Mouse (Mus musculus): ENCODE results near the gene Sh3bp2.

The Sh3bp2 gene

DNA sequence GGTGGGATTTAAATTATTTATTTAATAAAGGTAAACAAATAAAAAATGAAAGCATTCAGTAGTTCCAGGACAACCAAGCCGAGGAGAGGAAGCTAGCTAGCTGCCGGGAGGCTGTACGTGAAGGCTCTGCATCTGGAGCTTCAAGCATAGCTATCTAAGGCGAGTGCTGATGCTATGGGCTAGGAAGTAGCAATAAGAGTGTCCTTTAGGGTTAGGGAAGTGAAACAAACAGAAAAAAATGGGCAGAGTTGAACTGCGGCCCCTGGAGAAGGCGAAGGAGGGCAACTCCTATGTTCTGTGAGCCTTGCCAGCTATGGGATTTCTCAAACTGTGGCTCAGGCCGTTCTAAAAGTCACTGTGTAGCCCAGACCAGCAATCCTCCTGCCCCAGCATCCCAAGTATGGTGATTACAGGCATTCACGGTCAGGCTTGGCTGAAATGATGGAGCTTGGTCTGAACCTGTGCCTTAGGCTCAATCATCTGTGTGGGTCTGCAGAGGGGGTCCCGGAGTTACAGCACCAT is 6.2 kb upstream of the Sh3bp2 start:
- H3K36me3 ChIP-seq (ENCODE audit: insufficient read depth, low read length), result no peaks in the 10 kb centered on the region
- no peaks in the 10 kb centered on the region for H3K9me3 ChIP-seq (ENCODE audit: low read length)
- H3K4me1 ChIP-seq (replicated peaks; ENCODE audit: low read depth, low read length), result peaks cover 14% of the 10 kb centered on the region
- peaks cover 37% of the 10 kb centered on the region for H3K27me3 ChIP-seq (ENCODE audit: insufficient read depth, low read length)
- TF ChIP-seq POU5F1 (IDR thresholded peaks at IDR 0.05; ENCODE audit: borderline replicate concordance, low read length) (no peak), CTCF (conservative IDR thresholded peaks at IDR 0.05; ENCODE audit: low read length) (no peak), NANOG (IDR thresholded peaks at IDR 0.05; ENCODE audit: borderline replicate concordance, low read length) (no peak)
- no peak overlapping the region for H3K4me3 ChIP-seq (replicated peaks; ENCODE audit: low read length)

DNA sequence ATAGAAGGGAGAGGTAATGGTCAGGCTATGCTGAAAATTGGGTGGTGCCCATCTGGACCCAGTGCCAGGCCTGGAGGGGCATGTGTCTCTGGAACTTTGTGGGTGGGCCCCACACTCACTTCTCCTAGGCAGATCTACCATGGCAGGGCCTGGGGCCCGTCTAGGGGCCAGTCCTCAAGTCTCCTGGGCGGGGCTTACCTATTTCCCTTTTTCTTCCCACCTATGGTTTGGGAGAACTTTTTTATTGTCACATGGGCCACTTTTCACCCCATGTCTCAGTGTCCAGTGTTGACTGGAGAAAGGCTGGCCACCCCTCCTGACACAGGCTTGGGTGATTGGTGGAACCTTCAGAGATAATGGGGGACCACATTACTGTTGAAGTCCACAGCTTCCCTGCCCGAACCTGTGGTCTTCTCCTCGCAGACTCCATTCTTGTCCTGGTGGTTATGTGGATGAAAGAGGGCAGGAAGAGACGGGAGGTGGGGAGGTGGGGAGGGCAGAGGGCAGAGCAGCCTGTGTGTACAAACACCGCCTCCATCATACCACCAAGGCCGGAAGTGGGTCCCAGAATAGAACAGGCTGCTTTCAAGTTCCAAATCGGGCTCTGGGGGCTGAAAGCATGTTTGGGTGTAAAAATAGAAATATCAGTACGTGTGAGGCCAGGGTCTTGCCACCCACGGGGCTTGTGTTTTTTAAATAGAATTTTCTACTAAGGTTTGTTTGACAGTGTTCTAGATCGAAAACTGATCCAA is 5.0 kb upstream of the Sh3bp2 start:
- Histone ChIP-seq H3K4me1 (replicated peaks; ENCODE audit: low read depth, low read length) (peaks cover 15% of the 10 kb centered on the region), H3K27me3 (ENCODE audit: insufficient read depth, low read length) (peaks cover 37% of the 10 kb centered on the region), H3K9me3 (ENCODE audit: low read length) (no peaks in the 10 kb centered on the region), H3K36me3 (ENCODE audit: insufficient read depth, low read length) (no peaks in the 10 kb centered on the region), H3K4me3 (replicated peaks; ENCODE audit: low read length) (no peak overlapping the region)
- TF ChIP-seq POU5F1 (IDR thresholded peaks at IDR 0.05; ENCODE audit: borderline replicate concordance, low read length) (no peak), CTCF (conservative IDR thresholded peaks at IDR 0.05; ENCODE audit: low read length) (no peak), NANOG (IDR thresholded peaks at IDR 0.05; ENCODE audit: borderline replicate concordance, low read length) (no peak)

DNA sequence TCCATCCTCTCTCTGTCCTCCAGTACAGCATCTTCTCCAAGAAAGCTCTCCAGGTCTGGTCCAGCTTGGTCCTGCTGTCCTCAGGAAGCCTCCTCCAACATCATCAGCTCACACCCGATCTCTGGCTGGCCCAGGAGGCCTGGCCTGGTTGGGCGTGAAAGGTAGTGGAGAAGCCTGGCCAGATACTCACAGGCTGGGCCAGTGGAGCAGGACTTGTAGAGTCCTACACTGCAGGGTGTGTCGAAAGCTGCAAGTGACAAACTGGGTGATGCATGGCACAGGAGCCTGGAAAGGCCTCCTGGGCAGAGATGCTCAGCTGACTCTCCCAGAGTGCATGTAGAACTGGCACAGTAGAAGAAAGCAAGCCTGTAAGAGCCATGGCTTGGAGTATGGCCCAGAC is 4.3 kb upstream of the Sh3bp2 start:
- H3K9me3 ChIP-seq (ENCODE audit: low read length), result no peaks in the 10 kb centered on the region
- H3K36me3 ChIP-seq (ENCODE audit: insufficient read depth, low read length), result no peaks in the 10 kb centered on the region
- H3K4me3 ChIP-seq (replicated peaks; ENCODE audit: low read length), result no peak overlapping the region
- peaks cover 19% of the 10 kb centered on the region for H3K4me1 ChIP-seq (replicated peaks; ENCODE audit: low read depth, low read length)
- peaks cover 35% of the 10 kb centered on the region for H3K27me3 ChIP-seq (ENCODE audit: insufficient read depth, low read length)
- TF ChIP-seq CTCF (conservative IDR thresholded peaks at IDR 0.05; ENCODE audit: low read length) (no peak), NANOG (IDR thresholded peaks at IDR 0.05; ENCODE audit: borderline replicate concordance, low read length) (no peak), POU5F1 (IDR thresholded peaks at IDR 0.05; ENCODE audit: borderline replicate concordance, low read length) (no peak)

DNA sequence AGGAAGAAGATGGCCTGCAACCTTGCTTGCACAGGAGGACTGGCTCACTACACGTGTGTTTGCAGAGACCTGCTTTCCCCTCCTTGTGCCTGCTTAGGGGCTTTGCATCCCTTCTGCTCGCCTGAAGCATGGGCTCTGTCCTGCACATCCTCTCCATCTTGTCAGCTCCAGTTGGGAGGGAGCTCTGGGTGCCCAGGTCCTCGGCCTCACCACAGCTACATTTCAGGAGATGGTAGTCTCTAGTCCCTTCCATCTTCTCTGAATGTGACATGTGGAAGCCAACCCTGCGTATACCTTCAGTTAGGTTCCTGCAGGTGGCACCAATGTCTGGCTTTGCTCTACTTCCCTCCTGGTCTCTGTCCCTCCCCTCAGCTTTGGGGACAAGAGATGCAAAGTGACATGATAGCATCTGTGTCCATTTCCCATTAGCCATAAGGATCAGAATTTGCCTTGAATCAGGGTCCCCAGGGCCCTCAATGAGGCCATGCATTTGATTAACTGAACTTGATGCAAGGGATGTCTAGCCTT is 1.6 kb upstream of the Sh3bp2 start:
- no peak for TF ChIP-seq POU5F1 (IDR thresholded peaks at IDR 0.05; ENCODE audit: borderline replicate concordance, low read length)
- TF ChIP-seq CTCF (conservative IDR thresholded peaks at IDR 0.05; ENCODE audit: low read length), result no peak
- TF ChIP-seq NANOG (IDR thresholded peaks at IDR 0.05; ENCODE audit: borderline replicate concordance, low read length), result no peak
- H3K27me3 ChIP-seq (ENCODE audit: insufficient read depth, low read length), result peaks cover 59% of the 10 kb centered on the region
- H3K4me1 ChIP-seq (replicated peaks; ENCODE audit: low read depth, low read length), result peaks cover 17% of the 10 kb centered on the region
- no peaks in the 10 kb centered on the region for H3K9me3 ChIP-seq (ENCODE audit: low read length)
- H3K4me3 ChIP-seq (replicated peaks; ENCODE audit: low read length), result no peak overlapping the region
- H3K36me3 ChIP-seq (ENCODE audit: insufficient read depth, low read length), result no peaks in the 10 kb centered on the region

DNA sequence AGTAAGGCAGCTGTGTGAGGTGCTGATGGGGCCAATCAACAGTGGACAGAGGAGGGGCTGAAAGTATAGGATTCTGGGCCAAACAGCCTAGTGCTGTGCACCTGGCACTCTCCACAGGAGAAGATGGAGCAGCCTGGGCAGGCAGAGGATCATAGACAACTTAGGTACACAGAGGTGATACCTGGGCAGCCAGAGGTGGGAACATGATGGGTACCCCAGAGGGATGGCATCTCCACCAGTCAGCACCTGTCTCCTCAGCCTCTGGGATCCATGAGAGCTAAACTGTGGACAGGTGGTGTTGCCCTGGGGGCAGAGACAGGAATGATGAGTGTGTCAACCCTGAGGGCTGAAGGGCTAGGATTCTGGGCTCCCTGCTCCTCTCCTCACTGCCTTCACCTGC is 1.1 kb upstream of the Sh3bp2 start:
- Histone ChIP-seq H3K27me3 (ENCODE audit: insufficient read depth, low read length) (peaks cover 59% of the 10 kb centered on the region), H3K9me3 (ENCODE audit: low read length) (no peaks in the 10 kb centered on the region), H3K4me3 (replicated peaks; ENCODE audit: low read length) (no peak overlapping the region), H3K36me3 (ENCODE audit: insufficient read depth, low read length) (no peaks in the 10 kb centered on the region), H3K4me1 (replicated peaks; ENCODE audit: low read depth, low read length) (peaks cover 17% of the 10 kb centered on the region)
- TF ChIP-seq NANOG (IDR thresholded peaks at IDR 0.05; ENCODE audit: borderline replicate concordance, low read length) (no peak), POU5F1 (IDR thresholded peaks at IDR 0.05; ENCODE audit: borderline replicate concordance, low read length) (no peak), CTCF (conservative IDR thresholded peaks at IDR 0.05; ENCODE audit: low read length) (no peak)

DNA sequence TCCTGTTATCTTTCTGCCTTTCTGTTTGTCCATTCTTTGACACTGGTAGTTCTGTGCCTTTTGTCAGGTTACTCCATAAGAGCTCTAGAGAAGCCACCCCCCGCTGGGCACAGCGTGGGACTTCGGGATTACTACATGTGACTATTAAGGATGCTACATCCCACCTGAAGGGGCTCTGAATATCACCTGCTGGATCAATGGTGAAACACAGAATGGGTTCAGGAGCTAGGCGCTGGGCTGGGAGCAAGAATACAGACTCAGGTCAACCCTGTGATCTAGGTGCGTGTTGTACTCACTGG is 788 bp downstream of the Sh3bp2 start:
- Histone ChIP-seq H3K9me3 (ENCODE audit: low read length) (no peaks in the 10 kb centered on the region), H3K27me3 (ENCODE audit: insufficient read depth, low read length) (peaks cover 51% of the 10 kb centered on the region), H3K36me3 (ENCODE audit: insufficient read depth, low read length) (no peaks in the 10 kb centered on the region), H3K4me1 (replicated peaks; ENCODE audit: low read depth, low read length) (peaks cover 17% of the 10 kb centered on the region), H3K4me3 (replicated peaks; ENCODE audit: low read length) (peak overlapping the region; percentile 86)
- no peak for TF ChIP-seq CTCF (conservative IDR thresholded peaks at IDR 0.05; ENCODE audit: low read length)

GRCm38 (mm10) chr5:34527352-34527751 is 1.7 kb downstream of the Sh3bp2 start:
- no peak for TF ChIP-seq POU5F1 (IDR thresholded peaks at IDR 0.05; ENCODE audit: borderline replicate concordance, low read length)
- no peak for TF ChIP-seq CTCF (conservative IDR thresholded peaks at IDR 0.05; ENCODE audit: low read length)
- no peak for TF ChIP-seq NANOG (IDR thresholded peaks at IDR 0.05; ENCODE audit: borderline replicate concordance, low read length)
- peaks cover 46% of the 10 kb centered on the region for H3K27me3 ChIP-seq (ENCODE audit: insufficient read depth, low read length)
- no peaks in the 10 kb centered on the region for H3K9me3 ChIP-seq (ENCODE audit: low read length)
- H3K36me3 ChIP-seq (ENCODE audit: insufficient read depth, low read length), result no peaks in the 10 kb centered on the region
- H3K4me3 ChIP-seq (replicated peaks; ENCODE audit: low read length), result no peak overlapping the region
- peaks cover 17% of the 10 kb centered on the region for H3K4me1 ChIP-seq (replicated peaks; ENCODE audit: low read depth, low read length)

GRCm38 (mm10) chr5:34528724-34529123 is 3.1 kb downstream of the Sh3bp2 start:
- Histone ChIP-seq H3K36me3 (ENCODE audit: insufficient read depth, low read length) (no peaks in the 10 kb centered on the region), H3K27me3 (ENCODE audit: insufficient read depth, low read length) (peaks cover 39% of the 10 kb centered on the region), H3K4me3 (replicated peaks; ENCODE audit: low read length) (no peak overlapping the region), H3K9me3 (ENCODE audit: low read length) (peaks cover 7% of the 10 kb centered on the region; the same call in 1 of the 2 replicates), H3K4me1 (replicated peaks; ENCODE audit: low read depth, low read length) (peaks cover 17% of the 10 kb centered on the region)
- TF ChIP-seq POU5F1 (IDR thresholded peaks at IDR 0.05; ENCODE audit: borderline replicate concordance, low read length), result no peak
- TF ChIP-seq NANOG (IDR thresholded peaks at IDR 0.05; ENCODE audit: borderline replicate concordance, low read length), result no peak
- TF ChIP-seq CTCF (conservative IDR thresholded peaks at IDR 0.05; ENCODE audit: low read length), result no peak

All from E14TG2a.4 (cell line).